8 mouse cellular contexts compared by ENCODE assay signal in genomic region chr3:86919641-86920342, GRCm38 (mm10). TPM values are rescaled to one million over a fixed set of nuclear protein-coding genes. Genes with fewer than 3 reads are reported as not detected.
DNase-seq lines count a peak whose midpoint lies in the region; ATAC-seq and TF ChIP-seq lines count a peak whose summit lies in the region.

No protein-coding gene starts in this region.

- no peak for TF ChIP-seq POLR2A in bone marrow macrophage, adult 2 months (IDR thresholded peaks at IDR 0.05; ENCODE audit: borderline replicate concordance, low read depth, low read length)

- peak overlapping the region; percentile 96 for H3K27ac ChIP-seq in left cerebral cortex, adult 2 months
- no peak overlapping the region for H3K27ac ChIP-seq in bone marrow macrophage, adult 2 months (ENCODE audit: insufficient read depth, low read depth, low read length)
- H3K27ac ChIP-seq in embryonic facial prominence, embryonic 15.5 days (replicated peaks): no peak overlapping the region
- no peak overlapping the region for H3K27ac ChIP-seq in liver, embryonic 14.5 days

- H3K36me3 ChIP-seq in embryonic facial prominence, embryonic 15.5 days: no peaks in the 10 kb centered on the region
- H3K36me3 ChIP-seq in liver, embryonic 14.5 days (replicated peaks; ENCODE audit: control insufficient read depth, insufficient read depth, low read depth): no peaks in the 10 kb centered on the region

- peak overlapping the region; percentile 58 for H3K9ac ChIP-seq in embryonic facial prominence, embryonic 15.5 days
- H3K9ac ChIP-seq in liver, embryonic 14.5 days (replicated peaks): no peak overlapping the region

- ATAC-seq in embryonic facial prominence, embryonic 15.5 days (ENCODE audit: insufficient number of reproducible peaks, low FRiP score, low TSS enrichment, low read depth): peak; percentile 39; the same call in 1 of the 2 replicates
- no peak for ATAC-seq in liver, embryonic 14.5 days (ENCODE audit: insufficient read depth)

- peak; percentile 37 to 61 for DNase-seq in left cerebral cortex, adult 2 months (ENCODE audit: extremely low spot score in 1 of 2, low spot score in 2 of 2)
- DNase-seq in left cerebral cortex, adult 11 months (ENCODE audit: low spot score): no peak
- peak; percentile 62 for DNase-seq in induced T-regulatory cell, adult 2 months (ENCODE audit: low read depth)
- DNase-seq in liver, embryonic 14.5 days (ENCODE audit: low read depth in 3 of 3, low spot score in 3 of 3): no peak
- peak; percentile 33 for DNase-seq in ovary, postnatal 14 days (ENCODE audit: low spot score)
- DNase-seq in yolk sac, embryonic 10.5 days (ENCODE audit: low spot score): peak; percentile 51

- TF ChIP-seq CTCF in left cerebral cortex, adult 2 months (IDR thresholded peaks at IDR 0.05): no peak
- no peak for TF ChIP-seq CTCF in bone marrow macrophage, adult 2 months (IDR thresholded peaks at IDR 0.05; ENCODE audit: low read depth, low read length)
- no peak for TF ChIP-seq CTCF in liver, embryonic 14.5 days (IDR thresholded peaks at IDR 0.05; ENCODE audit: low read depth)

- no peak for TF ChIP-seq EP300 in liver, embryonic 14.5 days (IDR thresholded peaks at IDR 0.05; ENCODE audit: low read depth)

- intact Hi-C loops in left cerebral cortex, adult 2 months (cut with DNase I): loop anchor here (2.0 to 5.0 kb wide), 4 partner anchors 87 to 697 kb away; no protein-coding TSS in a partner anchor

- H3K9me3 ChIP-seq in embryonic facial prominence, embryonic 15.5 days (replicated peaks): no peaks in the 10 kb centered on the region
- H3K9me3 ChIP-seq in liver, embryonic 14.5 days (ENCODE audit: control insufficient read depth, low read length): no peaks in the 10 kb centered on the region

- WGBS in embryonic facial prominence, embryonic 15.5 days: under 1% methylated on average over 61 of the region's 61 CpGs
- WGBS in liver, embryonic 14.5 days (ENCODE audit: insufficient replicate concordance): 1% methylated on average over 60 of the region's 61 CpGs

- peak overlapping the region; percentile 92 for H3K4me2 ChIP-seq in embryonic facial prominence, embryonic 15.5 days (replicated peaks)
- H3K4me2 ChIP-seq in liver, embryonic 14.5 days (ENCODE audit: low read depth): peak overlapping the region; percentile 68

- H3K4me3 ChIP-seq in left cerebral cortex, adult 2 months: peak overlapping the region; percentile 95
- peak overlapping the region; percentile 78 for H3K4me3 ChIP-seq in bone marrow macrophage, adult 2 months (ENCODE audit: insufficient read depth, low read length)
- H3K4me3 ChIP-seq in embryonic facial prominence, embryonic 15.5 days (replicated peaks): peak overlapping the region; percentile 83
- H3K4me3 ChIP-seq in liver, embryonic 14.5 days (ENCODE audit: insufficient read depth in 1 of 2, low read depth in 2 of 2, low read length in 2 of 2): peak overlapping the region; percentile 48 to 59

- peaks cover 5% of the 10 kb centered on the region for H3K4me1 ChIP-seq in bone marrow macrophage, adult 2 months (ENCODE audit: control insufficient read depth, insufficient read depth, low read length)
- peaks cover 16% of the 10 kb centered on the region for H3K4me1 ChIP-seq in embryonic facial prominence, embryonic 15.5 days
- peaks cover 3 to 4% of the 10 kb centered on the region in 2 experiments; a peak in 2 of 4 replicates for H3K4me1 ChIP-seq in liver, embryonic 14.5 days (replicated peaks; ENCODE audit: control insufficient read depth in 2 of 2, insufficient read depth in 2 of 2, low read length in 1 of 2)

- H3K27me3 ChIP-seq in embryonic facial prominence, embryonic 15.5 days: peaks cover 15% of the 10 kb centered on the region; the same call in 1 of the 2 replicates
- H3K27me3 ChIP-seq in liver, embryonic 14.5 days (ENCODE audit: control insufficient read depth, insufficient read depth, low read length): peaks cover 32% of the 10 kb centered on the region

RNA-seq across cellular contexts. Expression of gene Dclk2, which starts 0.9 kb away (rescaled TPM):
- total RNA-seq in left cerebral cortex, adult 2 months (2021): 10 to 100 TPM; 55.6 to 62.8 TPM
- 0.11 TPM in 1 of 2 replicates, not detected in the other for polyA plus RNA-seq in bone marrow macrophage, adult 2 months (2012; ENCODE audit: insufficient read depth, insufficient read length, missing spikeins)
- polyA plus RNA-seq in embryonic facial prominence, embryonic 15.5 days (2015; fragmentation: Nextera tagmentation; extraction: Ambion mirVana): 12.5 and 13.9 TPM in 2 replicates
- 8.2 and 8.7 TPM in 2 replicates for polyA plus RNA-seq in liver, embryonic 14.5 days (2012; rRNA removed)
- 12.5 and 12.8 TPM in 2 replicates for polyA plus RNA-seq in liver, embryonic 14.5 days (2014; fragmentation: Nextera tagmentation; extraction: Ambion mirVana)

Comparison
In these comparisons a context has a peak if more than half of its experiments do, and no peak if none do; other contexts are left out.
1. DNase-seq: peak in left cerebral cortex, adult 2 months (2 of 2), induced T-regulatory cell, adult 2 months (single experiment), ovary, postnatal 14 days (single experiment) and yolk sac, embryonic 10.5 days (single experiment); none in left cerebral cortex, adult 11 months (single experiment) and liver, embryonic 14.5 days (0 of 3).
2. Peak in every context shown above with its lines, with median percentiles within 50 percentile points of each other: H3K4me3 ChIP-seq.